Mouse (Mus musculus) intestine, embryonic 15.5 days (tissue): ENCODE data around the gene Tradd. TPM values are rescaled to one million over a fixed set of nuclear protein-coding genes. Genes with fewer than 3 reads are reported as not detected.
"Not testable (repeated sequence)": the region's sequence is repeated elsewhere in the genome, so short reads cannot be mapped to it uniquely, and the experiment has no call there.

ENCODE experiments used
- ATAC-seq: fragments of 200-750 bp; cut with Nextera tagmentation; 2 replicates; pipeline ENCODE4 v1.8.0; 2017; ENCODE audit warnings: moderate TSS enrichment, moderate library complexity
- H3K27ac ChIP-seq: fragments of 300-500 bp; sonication (generic); 2 replicates; pipeline ENCODE4 v1.5.1; 2015; ENCODE audit warnings: mild to moderate bottlenecking, inconsistent platforms
- H3K27me3 ChIP-seq: fragments of 300-500 bp; sonication (generic); replicated peaks from 2 replicates; pipeline ENCODE4 v1.6.1; 2015; ENCODE audit warnings: inconsistent platforms
- H3K36me3 ChIP-seq: fragments of 300-500 bp; sonication (generic); 2 replicates; pipeline ENCODE4 v1.6.1; 2015; ENCODE audit warnings: inconsistent platforms
- H3K4me1 ChIP-seq: fragments of 300-500 bp; sonication (generic); replicated peaks from 2 replicates; pipeline ENCODE4 v1.6.1; 2015; ENCODE audit warnings: inconsistent platforms
- H3K4me2 ChIP-seq: fragments of 300-500 bp; sonication (generic); replicated peaks from 2 replicates; pipeline ENCODE4 v1.6.1; 2015; ENCODE audit warnings: mild to moderate bottlenecking, inconsistent platforms
- H3K4me3 ChIP-seq: fragments of 300-500 bp; sonication (generic); replicated peaks from 2 replicates; pipeline ENCODE4 v1.5.1; 2015; ENCODE audit warnings: inconsistent platforms
- H3K9ac ChIP-seq: fragments of 300-500 bp; sonication (generic); 2 replicates; pipeline ENCODE4 v1.6.1; 2015; ENCODE audit warnings: inconsistent platforms
- H3K9me3 ChIP-seq: fragments of 300-500 bp; sonication (generic); 2 replicates; pipeline ENCODE4 v1.6.1; 2016; ENCODE audit warnings: inconsistent platforms
- WGBS: fragments of 180-500 bp; shearing (Covaris S2); methylation state at CpG from one replicate; pipeline ENCODE4 v1.1.7; 2015; 5-methylcytosine and 5-hydroxymethylcytosine counted together
- polyA plus RNA-seq: library from polyadenylated mRNA; unstranded; fragments of >200 nt; fragmentation: Nextera tagmentation; extraction: Ambion mirVana; gene quantifications from 2 replicates; pipeline ENCODE4 v1.2.1, GENCODE M21; 2015

The Tradd gene
- polyA plus RNA-seq, 1 experiment from 2014 or later = 39.2 TPM

- no peak overlapping the region for H3K4me2 ChIP-seq
- H3K36me3 ChIP-seq = peaks cover 29% of the 10 kb centered on the region
- no peak for ATAC-seq
Measured at GRCm38 (mm10) chr8:105252680-105253537, 11.5 kb downstream of the Tradd start.

GRCm38 (mm10) chr8:105251954-105252353 is 12.5 kb downstream of the Tradd start:
- 93% methylated on average over 6 of the region's 6 CpGs for WGBS
- H3K4me2 ChIP-seq = no peak overlapping the region
- peaks cover 22% of the 10 kb centered on the region for H3K4me1 ChIP-seq
- peaks cover 32% of the 10 kb centered on the region for H3K36me3 ChIP-seq
- no peak for ATAC-seq
- no peak overlapping the region for H3K9ac ChIP-seq
- no peaks in the 10 kb centered on the region for H3K9me3 ChIP-seq
- H3K27ac ChIP-seq = no peak overlapping the region
- H3K27me3 ChIP-seq = no peaks in the 10 kb centered on the region
- H3K4me3 ChIP-seq = no peak overlapping the region

More at GRCm38 (mm10) chr8:105252680-105253537, 11.5 kb downstream of the Tradd start:
- Histone ChIP-seq H3K27me3 (no peaks in the 10 kb centered on the region), H3K4me1 (peaks cover 22% of the 10 kb centered on the region), H3K9me3 (no peaks in the 10 kb centered on the region), H3K27ac (no peak overlapping the region), H3K9ac (no peak overlapping the region), H3K4me3 (no peak overlapping the region)
- 81% methylated on average over 10 of the region's 10 CpGs for WGBS

GRCm38 (mm10) chr8:105241016-105241415 is 23.4 kb downstream of the Tradd start:
- Histone ChIP-seq H3K27ac (no peak overlapping the region), H3K4me3 (no peak overlapping the region), H3K27me3 (no peaks in the 10 kb centered on the region), H3K4me2 (no peak overlapping the region), H3K9me3 (no peaks in the 10 kb centered on the region), H3K9ac (no peak overlapping the region), H3K36me3 (peaks cover 14% of the 10 kb centered on the region), H3K4me1 (no peaks in the 10 kb centered on the region)
- WGBS = 95% methylated on average over 7 of the region's 7 CpGs
- no peak for ATAC-seq

GRCm38 (mm10) chr8:105237442-105238142 is 26.8 kb downstream of the Tradd start:
- H3K4me2 ChIP-seq = no peak overlapping the region
- H3K4me1 ChIP-seq = 0 out of 2 replicates have a peak, but pooled peaks cover 2% of the 10 kb centered on the region
- 88% methylated on average over 14 of the region's 14 CpGs for WGBS
- H3K27me3 ChIP-seq = no peaks in the 10 kb centered on the region
- H3K4me3 ChIP-seq = no peak overlapping the region
- ATAC-seq = no peak
- no peak overlapping the region for H3K9ac ChIP-seq
- peaks cover 17% of the 10 kb centered on the region for H3K36me3 ChIP-seq
- H3K9me3 ChIP-seq = no peaks in the 10 kb centered on the region
- no peak overlapping the region for H3K27ac ChIP-seq

- H3K4me2 ChIP-seq = no peak overlapping the region
- H3K27me3 ChIP-seq = no peaks in the 10 kb centered on the region
- no peaks in the 10 kb centered on the region for H3K9me3 ChIP-seq
- H3K9ac ChIP-seq = no peak overlapping the region
- H3K4me3 ChIP-seq = no peak overlapping the region
- WGBS = 68% methylated on average over 1 of the region's 1 CpGs
- H3K36me3 ChIP-seq = peaks cover 8% of the 10 kb centered on the region; the same call in 1 of the 2 replicates
- ATAC-seq = no peak
- H3K4me1 ChIP-seq = 0 out of 2 replicates have a peak, but pooled peaks cover 2% of the 10 kb centered on the region
- H3K27ac ChIP-seq = no peak overlapping the region
Measured at GRCm38 (mm10) chr8:105235206-105235605, 29.2 kb downstream of the Tradd start.

- no peak overlapping the region for H3K27ac ChIP-seq
- H3K4me1 ChIP-seq = 0 out of 2 replicates have a peak, but pooled peaks cover 2% of the 10 kb centered on the region
- ATAC-seq = 0 out of 2 replicates have a peak, but pooled peaks have one; percentile 23
- no peak overlapping the region for H3K4me2 ChIP-seq
- 22% methylated on average over 1 of the region's 1 CpGs for WGBS
- H3K4me3 ChIP-seq = no peak overlapping the region
- no peaks in the 10 kb centered on the region for H3K27me3 ChIP-seq
- H3K9ac ChIP-seq = no peak overlapping the region
- 0 out of 2 replicates have a peak, but pooled peaks cover 3% of the 10 kb centered on the region for H3K36me3 ChIP-seq
- H3K9me3 ChIP-seq = no peaks in the 10 kb centered on the region
Measured at GRCm38 (mm10) chr8:105233126-105233935, 31.1 kb downstream of the Tradd start.

- not testable (repeated sequence) for H3K4me2 ChIP-seq, H3K4me3 ChIP-seq, H3K36me3 ChIP-seq, H3K9me3 ChIP-seq, ATAC-seq, H3K27ac ChIP-seq, H3K9ac ChIP-seq, H3K4me1 ChIP-seq, H3K27me3 ChIP-seq
- 92% methylated on average over 4 of the region's 4 CpGs for WGBS
Measured at GRCm38 (mm10) chr8:105232321-105232693, 32.1 kb downstream of the Tradd start.

GRCm38 (mm10) chr8:105231503-105232320 is 32.7 kb downstream of the Tradd start:
- WGBS = 80% methylated on average over 12 of the region's 12 CpGs
- no peak overlapping the region for H3K27ac ChIP-seq
- H3K36me3 ChIP-seq = 0 out of 2 replicates have a peak, but pooled peaks cover 3% of the 10 kb centered on the region

GRCm38 (mm10) chr8:105225917-105226316 is 38.5 kb downstream of the Tradd start:
- Histone ChIP-seq H3K9ac (peak overlapping the region; percentile 90), H3K9me3 (no peaks in the 10 kb centered on the region), H3K4me3 (peak overlapping the region; percentile 97), H3K4me1 (peaks cover 9% of the 10 kb centered on the region), H3K36me3 (no peaks in the 10 kb centered on the region), H3K4me2 (peak overlapping the region; percentile 84), H3K27ac (0 out of 2 replicates have a peak overlapping the region, but pooled peaks have one; percentile 88), H3K27me3 (no peaks in the 10 kb centered on the region)
- WGBS = 12% methylated on average over 6 of the region's 6 CpGs
- ATAC-seq = peak; percentile 20; the same call in 1 of the 2 replicates

More at GRCm38 (mm10) chr8:105231503-105232320, 32.7 kb downstream of the Tradd start:
- Histone ChIP-seq H3K27me3 (no peaks in the 10 kb centered on the region), H3K4me2 (no peak overlapping the region), H3K4me1 (0 out of 2 replicates have a peak, but pooled peaks cover 2% of the 10 kb centered on the region), H3K9me3 (no peaks in the 10 kb centered on the region), H3K9ac (no peak overlapping the region), H3K4me3 (no peak overlapping the region)
- no peak for ATAC-seq

- Histone ChIP-seq H3K4me2 (peak overlapping the region; percentile 84), H3K9ac (peak overlapping the region; percentile 90), H3K4me1 (peaks cover 9% of the 10 kb centered on the region), H3K27me3 (no peaks in the 10 kb centered on the region), H3K4me3 (peak overlapping the region; percentile 97), H3K27ac (peak overlapping the region; percentile 88), H3K9me3 (no peaks in the 10 kb centered on the region), H3K36me3 (no peaks in the 10 kb centered on the region)
- WGBS = under 1% methylated on average over 27 of the region's 27 CpGs
- ATAC-seq = no peak
Measured at GRCm38 (mm10) chr8:105225272-105225593, 39.2 kb downstream of the Tradd start.
